28 mouse cellular contexts compared by ENCODE assay signal in the genomic region with DNA sequence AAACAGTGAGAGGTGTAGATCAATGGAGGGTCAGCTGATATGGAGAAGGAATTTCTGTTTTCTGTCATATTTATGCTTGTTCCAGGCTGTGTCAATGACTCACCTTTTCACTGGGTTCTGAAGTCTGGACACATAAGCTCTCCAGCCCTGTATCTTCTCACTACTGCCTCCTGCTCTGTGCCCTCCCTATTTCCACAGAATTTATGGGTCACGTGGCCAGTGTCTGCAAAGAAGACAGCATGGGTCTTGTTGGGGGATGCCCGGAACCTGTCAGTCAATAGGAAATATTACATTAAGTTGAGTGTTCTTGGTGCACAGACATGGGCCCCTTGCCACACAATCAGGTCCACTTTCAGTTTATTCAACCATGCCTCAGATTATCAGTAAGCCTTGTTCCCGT. TPM values are rescaled to one million over a fixed set of nuclear protein-coding genes. Genes with fewer than 3 reads are reported as not detected.
"Had no signal": no experiment of that assay in that cellular context is flagged by ENCODE, and none has a peak within 500 bp of the region (broad histone marks: within the 10 kb centered on the region; RNA-seq: fewer than 3 reads in every experiment).

No protein-coding gene starts in this region.

- H3K27ac ChIP-seq: embryonic facial prominence, embryonic 10.5 days; embryonic facial prominence, embryonic 12.5 days; embryonic facial prominence, embryonic 13.5 days; embryonic facial prominence, embryonic 15.5 days; forebrain, embryonic 10.5 days; forebrain, embryonic 12.5 days; forebrain, embryonic 13.5 days; forebrain, embryonic 15.5 days; gastrocnemius, adult 2 months; heart, adult 2 months had no signal

- H3K9ac ChIP-seq: embryonic facial prominence, embryonic 12.5 days; embryonic facial prominence, embryonic 13.5 days; embryonic facial prominence, embryonic 15.5 days; forebrain, embryonic 12.5 days; forebrain, embryonic 13.5 days; forebrain, embryonic 15.5 days; forebrain, postnatal 0 days had no signal

- H3K36me3 ChIP-seq: embryonic facial prominence, embryonic 10.5 days; embryonic facial prominence, embryonic 12.5 days; embryonic facial prominence, embryonic 13.5 days; embryonic facial prominence, embryonic 15.5 days; forebrain, embryonic 10.5 days; forebrain, embryonic 12.5 days; forebrain, embryonic 15.5 days had no signal

- DNase-seq: cerebellum, adult 8-10 months; cerebellum, adult 9-10 months; cerebellum, adult 9-11 months; cerebellum, postnatal 10 days; cerebellum, postnatal 14 days; cerebellum, postnatal 25 days; cerebellum, postnatal 36 days; embryo, embryonic 11 days; forebrain, postnatal 0 days; gastrocnemius, adult 2 months; gastrocnemius, postnatal 10 days; gastrocnemius, postnatal 14 days; gastrocnemius, postnatal 25 days; gastrocnemius, postnatal 36 days; heart, adult 11 months; heart, adult 18-20 months; heart, adult 2 months had no signal

- H3K9me3 ChIP-seq: embryonic facial prominence, embryonic 10.5 days; embryonic facial prominence, embryonic 12.5 days; embryonic facial prominence, embryonic 13.5 days; embryonic facial prominence, embryonic 15.5 days; forebrain, embryonic 10.5 days; forebrain, embryonic 12.5 days; forebrain, embryonic 13.5 days; forebrain, embryonic 15.5 days had no signal

- H3K4me2 ChIP-seq: embryonic facial prominence, embryonic 12.5 days; embryonic facial prominence, embryonic 13.5 days; embryonic facial prominence, embryonic 15.5 days; forebrain, embryonic 12.5 days; forebrain, embryonic 13.5 days; forebrain, embryonic 15.5 days had no signal

- H3K4me3 ChIP-seq: embryonic facial prominence, embryonic 10.5 days; embryonic facial prominence, embryonic 12.5 days; embryonic facial prominence, embryonic 13.5 days; embryonic facial prominence, embryonic 15.5 days; erythroblast, embryonic 14.5 days; forebrain, embryonic 10.5 days; forebrain, embryonic 12.5 days; forebrain, embryonic 13.5 days; forebrain, embryonic 15.5 days; gastrocnemius, adult 2 months; heart, adult 2 months had no signal

RNA-seq across cellular contexts. Expression of a gene that starts 1.1 kb away (rescaled TPM):
- total RNA-seq: common myeloid progenitor, adult 5-6 weeks; granulocyte monocyte progenitor cell, adult 5-6 weeks had no signal
- polyA plus RNA-seq: erythroblast, embryonic 14.5 days had no signal
